Mouse (Mus musculus) CH12.LX (cell line): ENCODE measurements around the gene Tmem265. TPM values are rescaled to one million over a fixed set of nuclear protein-coding genes. Genes with fewer than 3 reads are reported as not detected.

Source experiments
- DNase-seq: peaks from one replicate; pipeline ENCODE4 v3.0.0-alpha.2; 2013; ENCODE audit errors: extremely low read depth
- H3K27ac ChIP-seq: 2 replicates; pipeline ENCODE4 v1.5.1; 2012; ENCODE audit warnings: low read depth, mild to moderate bottlenecking, control low read depth, moderate library complexity; ENCODE audit not compliant: insufficient read depth
- H3K27me3 ChIP-seq: replicated peaks from 2 replicates; pipeline ENCODE3; 2012; ENCODE audit warnings: inconsistent platforms
- H3K36me3 ChIP-seq, 2 experiments: replicated peaks in 1 of 2; 2 replicates each; pipeline versions ENCODE3 to v1.6.1; 2012; ENCODE audit warnings: inconsistent platforms in 1 of 2, low read length in 1 of 2, mild to moderate bottlenecking in 1 of 2, mixed read lengths in 1 of 2, moderate library complexity in 1 of 2; ENCODE audit not compliant: control insufficient read depth in 1 of 2, insufficient read depth in 1 of 2
- H3K4me1 ChIP-seq, 2 experiments: 2 replicates each; pipeline ENCODE4 v1.6.1; 2012; ENCODE audit warnings: inconsistent platforms in 1 of 2, moderate library complexity in 1 of 2; ENCODE audit not compliant: insufficient read depth in 2 of 2, control insufficient read depth in 1 of 2
- H3K4me2 ChIP-seq: 2 replicates; pipeline ENCODE4 v1.6.1; 2012; ENCODE audit warnings: low read depth, mild to moderate bottlenecking, control low read depth; ENCODE audit not compliant: poor library complexity, insufficient read depth, severe bottlenecking
- H3K4me3 ChIP-seq, 3 experiments: fragments of 150-350 bp in 1 of 3; sonication (generic) in 1 of 3; replicated peaks in 1 of 3; 2 replicates each; pipeline versions ENCODE3 to v1.5.1; 2011 to 2012; ENCODE audit warnings: low read depth in 2 of 3, low read length in 2 of 3, mild to moderate bottlenecking in 2 of 3, moderate library complexity in 2 of 3, control low read depth in 1 of 3, improper control_type of control experiment in 1 of 3, inconsistent platforms in 1 of 3, mixed read lengths in 1 of 3; ENCODE audit not compliant: poor library complexity in 1 of 3
- H3K79me2 ChIP-seq: replicated peaks from 2 replicates; pipeline ENCODE4 v1.6.1; 2012; ENCODE audit warnings: mild to moderate bottlenecking, moderate library complexity; ENCODE audit not compliant: control insufficient read depth, poor library complexity, insufficient read depth, severe bottlenecking; ENCODE audit errors: extremely low read depth
- H3K9ac ChIP-seq: 2 replicates; pipeline ENCODE4 v1.6.1; 2012; ENCODE audit warnings: low read depth, mild to moderate bottlenecking, control low read depth, moderate library complexity; ENCODE audit not compliant: insufficient read depth
- H3K9me3 ChIP-seq: replicated peaks from 2 replicates; pipeline ENCODE3; 2012; ENCODE audit warnings: low read length, inconsistent platforms, mixed read lengths
- BHLHE40 ChIP-seq: IDR thresholded peaks from 2 replicates; pipeline ENCODE4 v1.6.1; 2011; ENCODE audit warnings: mild to moderate bottlenecking, low read depth, low read length, improper control_type of control experiment
- CHD1 ChIP-seq: IDR thresholded peaks from 2 replicates; pipeline ENCODE4 v1.6.1; 2012; ENCODE audit warnings: low read depth, low read length, improper control_type of control experiment, inconsistent platforms
- E2F4 ChIP-seq: IDR thresholded peaks from 2 replicates; pipeline ENCODE4 v1.6.1; 2011; ENCODE audit warnings: low read depth, low read length, improper control_type of control experiment; ENCODE audit not compliant: insufficient replicate concordance
- ELF1 ChIP-seq: IDR thresholded peaks from 2 replicates; pipeline ENCODE4 v1.6.1; 2014; ENCODE audit warnings: low read depth, mild to moderate bottlenecking, inconsistent platforms, low read length, improper control_type of control experiment
- ETS1 ChIP-seq: conservative IDR thresholded peaks from 2 replicates; pipeline ENCODE4 v1.6.1; 2012; ENCODE audit warnings: low read depth, mild to moderate bottlenecking, inconsistent platforms, low read length, improper control_type of control experiment, moderate library complexity
- GABPA ChIP-seq: IDR thresholded peaks from 2 replicates; pipeline ENCODE4 v1.6.1; 2012; ENCODE audit warnings: low read depth, low read length, improper control_type of control experiment, inconsistent platforms; ENCODE audit not compliant: insufficient replicate concordance
- JUN ChIP-seq: IDR thresholded peaks from 2 replicates; pipeline ENCODE4 v1.6.1; 2011; ENCODE audit warnings: low read depth, mild to moderate bottlenecking, low read length, improper control_type of control experiment, moderate library complexity; ENCODE audit not compliant: insufficient read depth
- JUND ChIP-seq: conservative IDR thresholded peaks from 2 replicates; pipeline ENCODE4 v1.6.1; 2011; ENCODE audit warnings: low read depth, low read length, improper control_type of control experiment
- KAT2A ChIP-seq: IDR thresholded peaks from 2 replicates; pipeline ENCODE4 v1.6.1; 2012; ENCODE audit warnings: low read length, improper control_type of control experiment, inconsistent platforms; ENCODE audit not compliant: insufficient replicate concordance
- MAFK ChIP-seq: IDR thresholded peaks from 2 replicates; pipeline ENCODE4 v1.6.1; 2011; ENCODE audit warnings: low read length, improper control_type of control experiment; ENCODE audit not compliant: insufficient replicate concordance
- MAX ChIP-seq: IDR thresholded peaks from 2 replicates; pipeline ENCODE4 v1.6.1; 2011; ENCODE audit warnings: low read length, improper control_type of control experiment
- MAZ ChIP-seq: IDR thresholded peaks from 2 replicates; pipeline ENCODE4 v1.6.1; 2012; ENCODE audit warnings: low read depth, mild to moderate bottlenecking, inconsistent platforms, low read length, improper control_type of control experiment, moderate library complexity
- MEF2A ChIP-seq: IDR thresholded peaks from 2 replicates; pipeline ENCODE4 v1.6.1; 2014; ENCODE audit warnings: low read depth, mild to moderate bottlenecking, inconsistent platforms, low read length, improper control_type of control experiment, borderline replicate concordance
- MYC ChIP-seq: IDR thresholded peaks from 2 replicates; pipeline ENCODE4 v1.6.1; 2011; ENCODE audit warnings: low read depth, mild to moderate bottlenecking, improper control_type of control experiment, low read length
- NRF1 ChIP-seq: IDR thresholded peaks from 2 replicates; pipeline ENCODE4 v1.6.1; 2014; ENCODE audit warnings: low read depth, mild to moderate bottlenecking, inconsistent platforms, low read length, improper control_type of control experiment, moderate library complexity
- PAX5 ChIP-seq: IDR thresholded peaks from 2 replicates; pipeline ENCODE4 v1.6.1; 2012; ENCODE audit warnings: low read length, inconsistent platforms, mixed read lengths
- POLR2A ChIP-seq: IDR thresholded peaks from 2 replicates; pipeline ENCODE4 v1.6.1; 2011; ENCODE audit warnings: low read depth, mild to moderate bottlenecking, improper control_type of control experiment, low read length
- RCOR1 ChIP-seq: conservative IDR thresholded peaks from 2 replicates; pipeline ENCODE4 v1.6.1; 2012; ENCODE audit warnings: low read depth, mild to moderate bottlenecking, inconsistent platforms, low read length, improper control_type of control experiment
- SIN3A ChIP-seq: IDR thresholded peaks from 2 replicates; pipeline ENCODE4 v1.6.1; 2012; ENCODE audit warnings: low read length, improper control_type of control experiment, inconsistent platforms
- SMC3 ChIP-seq: IDR thresholded peaks from 2 replicates; pipeline ENCODE4 v1.6.1; 2011; ENCODE audit warnings: low read depth, low read length, improper control_type of control experiment
- TBP ChIP-seq: conservative IDR thresholded peaks from 2 replicates; pipeline ENCODE4 v1.6.1; 2011; ENCODE audit warnings: low read depth, low read length, improper control_type of control experiment
- TCF12 ChIP-seq: IDR thresholded peaks from 2 replicates; pipeline ENCODE4 v1.6.1; 2014; ENCODE audit warnings: low read depth, mild to moderate bottlenecking, inconsistent platforms, low read length, improper control_type of control experiment
- UBTF ChIP-seq: IDR thresholded peaks from 2 replicates; pipeline ENCODE4 v1.6.1; 2012; ENCODE audit warnings: low read depth, mild to moderate bottlenecking, inconsistent platforms, low read length, improper control_type of control experiment, moderate library complexity
- USF1 ChIP-seq: IDR thresholded peaks from 2 replicates; pipeline ENCODE4 v1.6.1; 2014; ENCODE audit warnings: low read depth, mild to moderate bottlenecking, inconsistent platforms, low read length, improper control_type of control experiment
- USF2 ChIP-seq: conservative IDR thresholded peaks from 2 replicates; pipeline ENCODE4 v1.6.1; 2011; ENCODE audit warnings: low read depth, low read length, improper control_type of control experiment
- ZKSCAN1 ChIP-seq: IDR thresholded peaks from 2 replicates; pipeline ENCODE4 v1.6.1; 2012; ENCODE audit warnings: low read depth, inconsistent platforms, low read length, improper control_type of control experiment, borderline replicate concordance
- ZMIZ1 ChIP-seq: IDR thresholded peaks from 2 replicates; pipeline ENCODE4 v1.6.1; 2012; ENCODE audit warnings: low read depth, mild to moderate bottlenecking, inconsistent platforms, low read length, improper control_type of control experiment
- ZNF384 ChIP-seq: IDR thresholded peaks from 2 replicates; pipeline ENCODE4 v1.6.1; 2012; ENCODE audit warnings: low read depth, low read length, improper control_type of control experiment, inconsistent platforms
- dilution Hi-C: fragments of 300-500 bp; cut with MboI; formaldehyde crosslinking; loops from 2 replicates; pipeline ENCODE4 v1.14.3; 2020; ENCODE audit warnings: low sequenced_read_pairs; ENCODE audit not compliant: extremely low pct_unique_long_range_greater_than_20kb, extremely low pct_ligation_motif_present
- in situ Hi-C: fragments of 300-500 bp; cut with MboI; formaldehyde crosslinking; loops from 3 replicates; pipeline ENCODE4 v1.14.3; 2019; ENCODE audit warnings: low sequenced_read_pairs, low pct_ligation_motif_present, low pct_unique_long_range_greater_than_20kb, mixed read lengths
- polyA plus RNA-seq: library from polyadenylated mRNA; unstranded; fragments of >175 nt; gene quantifications from 2 replicates; pipeline ENCODE4 v1.2.1, GENCODE M21; 2012; ENCODE audit warnings: low read depth; ENCODE audit not compliant: insufficient read length
- total RNA-seq, 2 experiments: library from RNA; depleted of rRNA; stranded (reverse); fragments of 300-350 nt in 1 of 2; fragments of >200 nt in 1 of 2; gene quantifications; 2 replicates each; pipeline ENCODE4 v1.2.3; 2012 to 2014

Tmem265 gene
- total and polyA plus RNA-seq, 3 experiments = 0.93 to 2.3 TPM; not detected in 1

GRCm38 (mm10) chr7:127602903-127603302, 41.7 kb downstream of the Tmem265 start:
- no peak overlapping the region for H3K27ac ChIP-seq
- H3K36me3 ChIP-seq = peaks cover 60 to 76% of the 10 kb centered on the region in 2 experiments
- H3K79me2 ChIP-seq = no peaks in the 10 kb centered on the region
- peaks cover 5 to 36% of the 10 kb centered on the region in 2 experiments; a peak in 3 of 4 replicates for H3K4me1 ChIP-seq
- no peak overlapping the region for H3K4me3 ChIP-seq
- dilution Hi-C loops (no loop called here), in situ Hi-C loops (no loop called here)
- H3K27me3 ChIP-seq = no peaks in the 10 kb centered on the region
- TF ChIP-seq TCF12 = no peak
- TF ChIP-seq USF2 = no peak
- TF ChIP-seq USF1 = no peak
- TF ChIP-seq NRF1 = no peak
- no peak for TF ChIP-seq ZNF384
- TF ChIP-seq MAX = no peak
- TF ChIP-seq BHLHE40 = no peak
- TF ChIP-seq TBP = no peak
- TF ChIP-seq JUN = no peak
- no peak for TF ChIP-seq E2F4
- no peak for TF ChIP-seq ELF1
- TF ChIP-seq MEF2A = no peak
- TF ChIP-seq POLR2A = no peak
- no peak for TF ChIP-seq MAFK
- no peak for TF ChIP-seq CHD1
- no peak for DNase-seq
- no peak overlapping the region for H3K9ac ChIP-seq
- H3K9me3 ChIP-seq = no peaks in the 10 kb centered on the region
- H3K4me2 ChIP-seq = no peak overlapping the region

- H3K27ac ChIP-seq = 0 out of 2 replicates have a peak overlapping the region, but pooled peaks have one; percentile 2
- H3K4me2 ChIP-seq = no peak overlapping the region
- no peak overlapping the region for H3K4me3 ChIP-seq
- H3K9ac ChIP-seq = no peak overlapping the region
- H3K79me2 ChIP-seq = no peaks in the 10 kb centered on the region
- dilution Hi-C loops = no loop called here
- peaks cover 50 to 63% of the 10 kb centered on the region in 2 experiments for H3K36me3 ChIP-seq
- H3K27me3 ChIP-seq = peaks cover 2% of the 10 kb centered on the region
- DNase-seq = no peak
- TF ChIP-seq PAX5 (no peak), SIN3A (no peak), ZNF384 (no peak), SMC3 (no peak), UBTF (no peak), ETS1 (no peak), MAFK (no peak), ZKSCAN1 (no peak), ZMIZ1 (no peak), JUN (no peak), TBP (no peak), KAT2A (no peak), MYC (no peak), POLR2A (no peak), MEF2A (no peak), GABPA (no peak), RCOR1 (no peak), ELF1 (no peak), MAZ (no peak), JUND (no peak)
- peaks cover 5 to 32% of the 10 kb centered on the region in 2 experiments; a peak in 3 of 4 replicates for H3K4me1 ChIP-seq
- in situ Hi-C loops = no loop called here
- no peaks in the 10 kb centered on the region for H3K9me3 ChIP-seq
Measured at GRCm38 (mm10) chr7:127604256-127604655, 43.1 kb downstream of the Tmem265 start.
